Mouse (Mus musculus) megakaryocyte, adult 5-6 weeks (primary cell): ENCODE measurements around the gene Gm42906. TPM values are rescaled to one million over a fixed set of nuclear protein-coding genes. Genes with fewer than 3 reads are reported as not detected.
A peak's percentile ranks its signal among the peaks of the same experiment; 100 is the strongest.

Source experiments
- ATAC-seq: 2 replicates; pipeline ENCODE4 v1.8.0; 2016; ENCODE audit warnings: mild to moderate bottlenecking, inconsistent platforms; ENCODE audit not compliant: poor library complexity, severe bottlenecking
- total RNA-seq, 2 experiments: library from RNA; stranded (forward) in 1 of 2; stranded (reverse) in 1 of 2; fragments of 153-499, 151-499 nt in 1 of 2; fragments of 221-1000, 200-1000 nt in 1 of 2; gene quantifications; 2 replicates each; pipeline versions ENCODE4 v1.2.3 to v1.2.4; 2015 to 2017

Gm42906 gene
- total RNA-seq, 2 experiments from 2014 or later: not detected

GRCm38 (mm10) chr5:151315804-151316597, 112.0 kb downstream of the Gm42906 start:
- ATAC-seq: no peak

GRCm38 (mm10) chr5:151300286-151300685, 127.7 kb downstream of the Gm42906 start:
- ATAC-seq: no peak

GRCm38 (mm10) chr5:151299576-151299975, 128.4 kb downstream of the Gm42906 start:
- ATAC-seq: no peak

GRCm38 (mm10) chr5:151298371-151298770, 129.6 kb downstream of the Gm42906 start:
- ATAC-seq: no peak

- no peak for ATAC-seq
Observed at GRCm38 (mm10) chr5:151296244-151296643, 131.7 kb downstream of the Gm42906 start.

GRCm38 (mm10) chr5:151293591-151293990, 134.4 kb downstream of the Gm42906 start:
- ATAC-seq: no peak

- ATAC-seq: peak; percentile 75
Observed at GRCm38 (mm10) chr5:151292310-151292709, 135.7 kb downstream of the Gm42906 start.

- ATAC-seq: no peak
Observed at GRCm38 (mm10) chr5:151286331-151286730, 141.6 kb downstream of the Gm42906 start.

GRCm38 (mm10) chr5:151279531-151279930, 148.4 kb downstream of the Gm42906 start:
- ATAC-seq: no peak

GRCm38 (mm10) chr5:151277927-151278326, 150.0 kb downstream of the Gm42906 start:
- no peak for ATAC-seq

GRCm38 (mm10) chr5:151275986-151276385, 152.0 kb downstream of the Gm42906 start:
- no peak for ATAC-seq

- ATAC-seq: no peak
Observed at GRCm38 (mm10) chr5:151274265-151274664, 153.7 kb downstream of the Gm42906 start.

- ATAC-seq: 0 out of 2 replicates have a peak, but pooled peaks have one; percentile 24
Observed at GRCm38 (mm10) chr5:151270815-151271214, 157.1 kb downstream of the Gm42906 start.

GRCm38 (mm10) chr5:151266896-151267634, 160.9 kb downstream of the Gm42906 start:
- ATAC-seq: no peak

GRCm38 (mm10) chr5:151261558-151261957, 166.4 kb downstream of the Gm42906 start:
- no peak for ATAC-seq

- no peak for ATAC-seq
Observed at GRCm38 (mm10) chr5:151252213-151252612, 175.8 kb downstream of the Gm42906 start.

GRCm38 (mm10) chr5:151251656-151252055, 176.3 kb downstream of the Gm42906 start:
- no peak for ATAC-seq

- ATAC-seq: peak; percentile 25
Observed at GRCm38 (mm10) chr5:151248671-151249620, 179.0 kb downstream of the Gm42906 start.

GRCm38 (mm10) chr5:151248084-151248483, 179.9 kb downstream of the Gm42906 start:
- ATAC-seq: no peak

- peak; percentile 29 for ATAC-seq
Observed at GRCm38 (mm10) chr5:151247115-151247875, 180.7 kb downstream of the Gm42906 start.
